Mouse (Mus musculus) kidney, adult 18-20 months (tissue): ENCODE data around the gene Kcnip3.

Source experiments
- DNase-seq: peaks from one replicate; pipeline ENCODE4 v3.0.0; 2021

The Kcnip3 gene

GRCm38 (mm10) chr2:127522006-127522441, at the start of gene Kcnip3:
TSS of gene Kcnip3 (minus strand) at chr2:127522094.
- DNase-seq = no peak

GRCm38 (mm10) chr2:127559070-127559966, 37.4 kb upstream of the Kcnip3 start:
- DNase-seq = peak; percentile 80

GRCm38 (mm10) chr2:127551078-127551477, 29.2 kb upstream of the Kcnip3 start:
- DNase-seq = peak; percentile 24

- DNase-seq = no peak
Measured at GRCm38 (mm10) chr2:127550446-127550845, 28.6 kb upstream of the Kcnip3 start.

- DNase-seq = no peak
Measured at GRCm38 (mm10) chr2:127549711-127550110, 27.8 kb upstream of the Kcnip3 start.

- DNase-seq = no peak
Measured at GRCm38 (mm10) chr2:127548342-127549074, 26.6 kb upstream of the Kcnip3 start.

GRCm38 (mm10) chr2:127541697-127542096, 19.8 kb upstream of the Kcnip3 start:
- no peak for DNase-seq

DNA sequence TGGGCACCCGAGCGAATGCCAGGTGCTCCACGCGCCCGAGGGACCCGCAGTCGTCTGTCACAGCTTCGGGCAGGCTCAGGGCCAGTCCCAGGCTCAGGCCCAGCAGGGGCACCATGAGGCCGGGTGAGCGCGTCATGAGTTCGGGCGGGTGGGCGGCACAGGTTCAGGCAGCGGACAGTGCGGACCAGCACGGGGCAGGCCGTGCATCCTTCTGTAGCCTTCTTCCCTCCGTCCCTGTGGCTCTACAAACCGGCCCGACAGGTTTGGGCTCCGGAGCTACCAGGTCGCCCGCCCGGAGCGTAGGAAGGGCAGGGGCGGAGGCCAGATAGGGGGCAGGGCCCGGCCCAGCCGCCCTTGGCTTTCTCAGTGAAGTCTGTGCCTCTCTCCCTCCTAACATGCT, 19.3 kb upstream of the Kcnip3 start, which contains the start of gene Prom2:
Gene Prom2, minus strand, starts transcription at position 283 of the 400 bp plus-strand sequence.
- DNase-seq = peak; percentile 66

- peak; percentile 30 for DNase-seq
Measured at GRCm38 (mm10) chr2:127539494-127539893, 17.6 kb upstream of the Kcnip3 start.

DNA sequence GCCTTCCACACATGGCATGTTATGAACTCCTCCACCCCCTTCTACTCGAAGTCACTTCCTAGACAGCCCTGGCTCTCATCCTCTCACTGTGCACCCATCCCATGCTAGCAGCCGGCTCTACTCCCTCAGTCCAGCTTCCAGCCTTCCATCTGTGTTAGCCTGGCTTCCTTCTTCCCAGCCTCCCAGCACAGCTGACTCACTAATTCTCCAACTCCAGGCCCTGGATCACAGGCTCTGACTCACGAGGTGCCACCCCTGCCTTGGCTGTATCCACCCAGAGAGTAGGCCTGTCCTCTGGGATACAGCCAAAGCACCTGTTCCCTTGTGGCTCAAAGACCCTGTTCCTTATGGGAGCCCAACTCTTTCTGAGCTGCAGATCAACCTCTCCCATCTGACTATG, 15.7 kb upstream of the Kcnip3 start:
- no peak for DNase-seq

DNA sequence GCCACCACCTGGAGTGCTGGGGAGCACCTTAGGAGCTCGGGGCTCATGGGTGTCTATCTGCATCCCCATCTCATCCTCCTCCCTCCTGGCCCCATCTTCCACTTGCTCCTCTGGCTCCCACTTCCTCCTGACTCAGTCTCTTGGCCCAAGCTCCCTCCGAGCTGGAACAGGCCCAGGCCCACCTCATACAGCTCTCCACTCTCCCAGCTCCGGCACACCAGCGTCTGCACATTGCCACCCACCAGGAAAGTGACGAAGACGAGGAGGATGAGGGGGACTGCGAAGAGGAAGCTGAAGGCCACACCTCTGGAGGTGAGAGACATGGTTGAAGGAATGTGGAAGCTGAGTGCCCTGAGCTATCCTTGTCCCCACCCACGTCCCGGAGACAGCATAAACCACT, 13.5 kb upstream of the Kcnip3 start:
- no peak for DNase-seq

DNA sequence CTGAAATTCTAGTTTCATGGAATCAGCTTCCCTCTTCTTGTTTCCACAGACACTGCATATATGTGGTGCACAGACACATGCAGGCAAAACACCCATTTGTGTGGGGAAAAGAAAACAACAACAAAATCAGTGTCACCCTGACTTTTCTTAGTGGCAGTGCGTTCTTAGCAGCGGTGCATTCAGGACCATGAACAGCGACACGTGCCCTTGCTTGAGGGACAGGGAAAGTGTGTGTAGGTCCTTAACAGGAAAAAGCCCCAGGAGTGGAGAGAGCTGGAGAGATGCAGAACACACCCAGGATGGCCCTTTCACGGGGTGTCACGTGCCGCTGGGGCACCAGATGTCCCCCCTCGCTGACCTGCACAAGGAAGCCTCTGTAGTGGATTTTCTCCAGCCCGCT, 10.5 kb upstream of the Kcnip3 start:
- DNase-seq = no peak

- DNase-seq = no peak
Measured at GRCm38 (mm10) chr2:127531592-127531991, 9.7 kb upstream of the Kcnip3 start.

- DNase-seq = no peak
Measured at GRCm38 (mm10) chr2:127530418-127530817, 8.5 kb upstream of the Kcnip3 start.

GRCm38 (mm10) chr2:127525004-127525775, 3.3 kb upstream of the Kcnip3 start:
- DNase-seq = no peak

- no peak for DNase-seq
Measured at GRCm38 (mm10) chr2:127523950-127524729, 2.2 kb upstream of the Kcnip3 start.

DNA sequence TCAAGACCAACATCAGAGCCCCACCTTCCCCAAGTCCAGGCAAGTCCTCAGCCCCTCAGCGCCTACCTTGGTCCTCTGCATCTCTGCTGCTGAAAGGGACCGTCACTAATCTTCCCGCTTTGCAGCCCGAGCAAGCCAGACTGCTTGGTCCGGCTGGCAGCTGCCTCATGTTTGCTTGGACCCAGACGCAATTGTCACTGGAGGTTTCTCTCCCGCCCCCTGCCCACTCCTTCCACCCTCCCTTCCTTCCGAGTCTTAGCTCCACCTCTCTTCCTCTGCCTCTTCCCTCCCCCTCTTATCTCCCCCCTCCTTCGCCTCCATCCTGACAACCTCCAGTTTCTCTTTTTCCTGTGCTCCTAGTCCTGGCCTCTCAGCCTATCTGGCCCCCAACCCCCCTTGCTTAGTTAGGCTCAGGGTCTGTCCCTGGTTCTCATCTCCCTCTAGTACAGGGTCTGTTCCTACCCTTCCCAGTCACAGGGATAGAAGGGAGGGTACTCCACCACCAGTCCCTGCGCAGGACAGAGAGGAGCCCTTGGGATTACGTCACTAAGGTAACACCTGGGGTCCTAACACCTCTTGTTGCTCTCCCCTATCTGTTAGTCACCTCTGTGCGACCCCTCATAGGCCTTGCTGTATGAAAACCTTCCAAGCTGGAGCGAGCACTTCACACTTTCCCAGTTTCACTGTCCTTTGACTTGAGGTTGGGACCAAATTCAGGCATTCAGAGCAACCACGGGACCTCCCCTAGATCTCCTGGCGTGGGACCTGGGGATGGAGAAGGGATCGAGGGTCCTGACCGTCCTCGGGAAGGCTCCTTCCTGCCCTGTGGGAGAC, 505 bp downstream of the Kcnip3 start:
- no peak for DNase-seq

GRCm38 (mm10) chr2:127520123-127520522, 1.8 kb downstream of the Kcnip3 start:
- DNase-seq = no peak

- DNase-seq = no peak
Measured at GRCm38 (mm10) chr2:127519308-127519707, 2.6 kb downstream of the Kcnip3 start.

DNA sequence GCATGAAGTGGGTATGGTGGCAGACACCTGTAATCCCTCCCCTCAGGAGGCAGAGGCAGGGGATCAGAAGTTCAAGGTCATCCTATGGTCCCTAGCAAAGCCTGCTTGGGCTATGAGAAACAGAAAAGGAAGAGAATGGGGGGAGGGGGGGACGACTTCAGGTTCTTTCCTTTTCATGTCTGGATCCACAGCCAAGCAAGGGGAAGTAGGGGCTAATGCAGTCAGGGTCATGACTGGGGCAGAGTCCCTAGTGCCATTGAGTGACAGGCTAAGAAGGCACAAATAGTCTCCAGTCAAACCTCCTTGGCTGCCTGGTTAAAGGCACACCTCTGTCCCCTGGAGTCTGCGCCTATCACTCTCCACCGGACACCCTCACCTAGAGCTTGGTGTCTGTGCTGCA, 3.1 kb downstream of the Kcnip3 start:
- no peak for DNase-seq

GRCm38 (mm10) chr2:127518273-127518672, 3.6 kb downstream of the Kcnip3 start:
- DNase-seq = no peak
